Mouse (Mus musculus): ENCODE results near the gene Entpd7. TPM values are rescaled to one million over a fixed set of nuclear protein-coding genes. Genes with fewer than 3 reads are reported as not detected.

Gene Entpd7
- total RNA-seq, 2 experiments from 2014 or later, result 1.2 to 1.3 TPM

DNA sequence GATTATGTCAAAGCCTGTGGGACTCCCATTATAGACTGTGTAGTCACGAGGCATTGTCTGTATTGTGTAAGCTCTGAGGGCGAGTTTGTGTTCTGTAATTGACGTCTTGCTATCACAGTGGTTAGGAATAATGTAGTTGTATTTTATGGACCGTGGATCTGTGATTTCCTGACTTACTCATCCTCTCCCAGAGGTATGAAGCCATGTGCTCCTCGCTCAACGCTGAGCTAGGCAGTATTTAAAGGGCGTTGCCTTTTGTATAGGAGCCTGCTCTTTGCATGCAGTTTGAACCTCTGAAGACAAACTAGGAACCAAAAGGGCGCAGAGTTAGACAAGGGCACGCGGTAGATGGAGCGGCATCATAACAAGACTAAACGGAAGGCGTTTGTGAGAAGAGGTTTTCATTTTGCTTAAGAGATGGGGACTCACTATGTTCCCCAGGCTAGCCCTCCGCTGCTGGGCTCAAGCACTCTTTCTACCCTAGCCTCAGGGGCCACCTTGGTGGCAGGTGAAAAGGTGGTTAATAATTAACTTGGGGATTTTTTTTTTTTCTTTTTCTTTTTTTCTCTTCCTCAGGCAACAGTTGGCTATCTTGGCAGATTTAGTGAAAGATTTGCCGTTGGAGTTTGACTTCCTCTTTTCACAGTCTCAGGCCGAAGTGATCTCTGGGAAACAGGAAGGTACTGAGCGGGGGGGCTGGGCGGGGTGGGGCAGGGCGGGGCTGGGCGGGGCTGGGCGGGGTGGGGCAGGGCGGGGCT, 21.9 kb downstream of the Entpd7 start:
- Histone ChIP-seq H3K4me3 (peak overlapping the region; percentile 19; the same call in 1 of the 2 replicates), H3K27ac (peak overlapping the region; percentile 35; the same call in 1 of the 2 replicates)
- no peak for DNase-seq
- TF ChIP-seq CTCF (IDR thresholded peaks at IDR 0.05), result no peak
- intact Hi-C loops (cut with DNase I), result no loop called here

DNA sequence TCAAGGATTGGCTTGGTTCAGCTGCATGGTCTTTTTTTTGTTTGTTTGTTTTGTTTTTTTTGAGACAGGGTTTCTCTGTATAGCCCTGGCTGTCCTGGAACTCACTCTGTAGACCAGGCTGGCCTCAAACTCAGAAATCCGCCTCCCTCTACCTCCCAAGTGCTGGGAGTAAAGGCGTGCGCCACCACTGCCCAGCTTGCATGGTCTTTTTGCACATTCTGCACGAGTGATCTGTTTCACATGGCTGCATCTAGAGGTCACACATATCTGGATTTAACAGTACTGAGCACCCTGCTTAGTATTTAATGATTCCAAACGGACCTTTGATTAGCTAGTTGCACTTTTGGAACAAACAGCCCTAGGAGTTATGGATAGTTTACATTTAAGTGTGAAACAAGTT, 22.5 kb downstream of the Entpd7 start:
- Histone ChIP-seq H3K4me3 (no peak overlapping the region), H3K27ac (no peak overlapping the region)
- intact Hi-C loops (cut with DNase I), result no loop called here
- no peak for TF ChIP-seq CTCF (IDR thresholded peaks at IDR 0.05)
- no peak for DNase-seq

GRCm38 (mm10) chr19:43720061-43720460, 30.6 kb downstream of the Entpd7 start:
- Histone ChIP-seq H3K27ac (no peak overlapping the region), H3K4me3 (no peak overlapping the region)
- TF ChIP-seq CTCF (IDR thresholded peaks at IDR 0.05), result no peak
- intact Hi-C loops (cut with DNase I), result no loop called here
- DNase-seq, result no peak

DNA sequence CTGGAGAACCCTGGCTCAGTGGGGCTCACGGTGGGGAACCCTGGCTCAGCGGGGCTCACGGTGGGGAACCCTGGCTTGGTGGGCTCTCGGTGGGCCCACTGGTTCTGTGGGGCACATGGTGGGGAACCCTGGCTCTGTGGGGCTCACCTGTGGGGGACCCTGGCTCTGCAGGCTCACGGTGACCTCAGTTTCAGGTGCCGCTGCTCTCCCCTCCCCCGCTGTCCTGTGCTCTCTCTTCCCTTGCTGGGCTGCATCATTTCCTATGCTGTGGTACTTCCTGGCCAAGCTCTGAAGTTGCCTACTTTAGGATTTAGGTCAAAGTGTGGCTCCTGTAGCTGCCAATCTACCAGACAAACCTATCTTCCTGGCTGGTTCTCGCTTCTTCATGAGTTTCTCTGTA, 33.4 kb downstream of the Entpd7 start:
- TF ChIP-seq CTCF (IDR thresholded peaks at IDR 0.05), result no peak
- intact Hi-C loops (cut with DNase I), result no loop called here
- H3K4me3 ChIP-seq, result no peak overlapping the region
- no peak for DNase-seq
- H3K27ac ChIP-seq, result no peak overlapping the region

DNA sequence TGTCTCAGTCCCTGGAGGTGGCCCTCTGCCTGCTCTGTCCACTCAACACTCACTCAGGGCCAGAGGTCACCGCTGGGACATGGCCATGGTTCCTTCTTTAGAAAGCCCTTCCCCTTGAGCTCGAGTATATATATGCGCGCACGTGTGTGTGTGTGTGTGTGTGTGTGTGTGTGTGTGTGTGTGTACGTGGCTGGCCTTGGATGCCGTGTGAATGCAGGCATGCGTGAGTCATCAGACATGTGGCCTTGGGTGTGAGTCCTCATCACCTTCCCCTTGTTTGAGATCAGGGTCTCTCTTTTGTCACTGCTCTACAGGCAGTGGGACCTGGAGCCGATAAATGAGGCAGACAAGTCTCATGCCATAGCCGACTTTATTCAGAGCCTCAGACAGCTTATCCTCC, 34.0 kb downstream of the Entpd7 start:
- intact Hi-C loops (cut with DNase I), result no loop called here
- Histone ChIP-seq H3K4me3 (no peak overlapping the region), H3K27ac (no peak overlapping the region)
- no peak for TF ChIP-seq CTCF (IDR thresholded peaks at IDR 0.05)
- DNase-seq, result no peak

DNA sequence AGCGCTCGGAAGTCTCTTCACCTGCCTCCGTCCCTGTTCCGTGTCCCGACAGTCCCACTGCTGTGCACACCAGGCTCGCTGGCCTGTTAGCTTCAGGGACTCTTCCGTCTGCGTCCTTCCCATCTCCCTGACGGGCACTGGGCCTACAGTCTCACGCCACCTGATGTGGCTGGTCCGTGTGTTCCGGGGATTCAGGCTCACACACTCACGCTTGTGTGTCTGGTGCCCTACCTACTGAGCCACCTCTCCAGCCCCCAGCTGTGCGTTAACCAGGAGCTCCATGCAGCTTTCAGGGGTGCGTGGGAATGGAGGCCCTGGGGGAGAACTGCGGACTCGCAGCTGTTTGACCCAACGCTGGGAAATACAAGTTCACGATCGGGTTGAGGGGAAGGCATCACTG, 34.7 kb downstream of the Entpd7 start:
- no peak for TF ChIP-seq CTCF (IDR thresholded peaks at IDR 0.05)
- Histone ChIP-seq H3K27ac (no peak overlapping the region), H3K4me3 (no peak overlapping the region)
- no peak for DNase-seq
- intact Hi-C loops (cut with DNase I), result no loop called here

- no peak overlapping the region for H3K4me3 ChIP-seq
- H3K27ac ChIP-seq, result no peak overlapping the region
- TF ChIP-seq CTCF (IDR thresholded peaks at IDR 0.05), result no peak
- no peak for DNase-seq
- intact Hi-C loops (cut with DNase I), result no loop called here
Measured at GRCm38 (mm10) chr19:43724821-43725220, 35.3 kb downstream of the Entpd7 start.

- intact Hi-C loops (cut with DNase I), result no loop called here
- no peak overlapping the region for H3K4me3 ChIP-seq
- TF ChIP-seq CTCF (IDR thresholded peaks at IDR 0.05), result no peak
- no peak for DNase-seq
- H3K27ac ChIP-seq, result no peak overlapping the region
Measured at GRCm38 (mm10) chr19:43726510-43727146, 37.2 kb downstream of the Entpd7 start.

GRCm38 (mm10) chr19:43729296-43730036, 40.0 kb downstream of the Entpd7 start:
- intact Hi-C loops (cut with DNase I), result no loop called here
- peak overlapping the region; percentile 35; the same call in 1 of the 2 replicates for H3K27ac ChIP-seq
- DNase-seq, result no peak
- H3K4me3 ChIP-seq, result peak overlapping the region; percentile 55
- TF ChIP-seq CTCF (IDR thresholded peaks at IDR 0.05), result no peak

- no peak for TF ChIP-seq CTCF (IDR thresholded peaks at IDR 0.05)
- no peak for DNase-seq
- intact Hi-C loops (cut with DNase I), result no loop called here
- H3K4me3 ChIP-seq, result peak overlapping the region; percentile 55
- H3K27ac ChIP-seq, result peak overlapping the region; percentile 35; the same call in 1 of the 2 replicates
Measured at GRCm38 (mm10) chr19:43730037-43730428, 40.6 kb downstream of the Entpd7 start.

GRCm38 (mm10) chr19:43731157-43731556, 41.7 kb downstream of the Entpd7 start:
- Histone ChIP-seq H3K4me3 (no peak overlapping the region), H3K27ac (0 out of 2 replicates have a peak overlapping the region, but pooled peaks have one; percentile 12)
- no peak for TF ChIP-seq CTCF (IDR thresholded peaks at IDR 0.05)
- no peak for DNase-seq
- intact Hi-C loops (cut with DNase I), result no loop called here

DNA sequence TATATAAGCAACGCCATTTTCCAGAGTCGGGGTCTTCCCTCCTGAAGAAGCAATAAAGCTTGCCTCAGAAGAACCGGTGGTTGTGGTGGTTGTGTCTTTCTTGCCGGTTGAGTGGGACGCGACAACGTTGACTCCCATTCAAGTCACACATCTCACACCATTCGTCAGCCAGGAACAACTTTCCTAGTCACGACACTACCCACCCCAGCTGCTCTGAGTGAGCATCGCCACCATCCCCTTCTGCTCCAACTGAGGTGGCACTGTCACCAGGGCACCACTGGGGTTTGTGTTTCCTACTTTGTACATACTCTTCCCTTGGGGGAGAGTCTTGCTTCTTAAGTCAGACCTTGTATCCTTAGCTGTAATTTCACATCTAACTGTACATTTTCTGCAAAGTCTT, 48.9 kb downstream of the Entpd7 start:
- no peak for TF ChIP-seq CTCF (IDR thresholded peaks at IDR 0.05)
- intact Hi-C loops (cut with DNase I), result no loop called here
- Histone ChIP-seq H3K27ac (no peak overlapping the region), H3K4me3 (no peak overlapping the region)
- DNase-seq, result no peak

DNA sequence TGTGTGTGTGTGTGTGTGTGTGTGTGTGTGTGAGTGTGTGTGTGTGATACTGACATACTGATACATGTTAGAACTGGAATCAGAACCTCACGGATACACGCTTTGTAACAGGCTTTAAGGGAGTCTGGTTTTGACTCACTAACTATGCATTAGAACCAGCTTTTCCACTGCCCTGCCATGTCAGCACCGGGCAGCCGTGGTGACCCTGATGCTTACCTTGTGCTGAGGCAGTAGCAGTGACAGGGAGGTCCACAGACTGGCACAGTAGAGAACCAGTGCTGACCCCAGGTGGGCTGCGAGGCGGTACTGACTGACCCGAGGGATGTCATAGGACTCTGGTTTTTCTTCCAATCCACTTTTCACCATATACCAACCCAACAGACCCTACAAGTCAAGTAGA, 53.9 kb downstream of the Entpd7 start:
- no peak for TF ChIP-seq CTCF (IDR thresholded peaks at IDR 0.05)
- Histone ChIP-seq H3K4me3 (no peak overlapping the region), H3K27ac (no peak overlapping the region)
- intact Hi-C loops (cut with DNase I), result no loop called here
- DNase-seq, result no peak

Measured in gastrocnemius, adult 2 months (tissue).